Mouse (Mus musculus) mouse embryonic stem cell (cell line): ENCODE measurements around the gene AC109138.7.

Experiments used
- in situ Hi-C, 2 experiments: fragments of 300-500 bp; cut with MboI; formaldehyde crosslinking; loops; 1 replicate in 1 of 2; 3 replicates in 1 of 2; pipeline ENCODE4 v1.14.3; 2019 to 2020; ENCODE audit warnings: low sequenced_read_pairs in 2 of 2, low pct_unique_long_range_greater_than_20kb in 1 of 2, mixed read lengths in 1 of 2; ENCODE audit not compliant: unreplicated experiment in 1 of 2

The AC109138.7 gene

GRCm38 (mm10) chr19:4191528-4192250, 22.5 kb upstream of the AC109138.7 start, which contains the start of gene Ppp1ca:
Gene Ppp1ca, plus strand, starts transcription at chr19:4192065.
- in situ Hi-C loops: no loop called here

- in situ Hi-C loops: no loop called here
These were observed 21.7 kb upstream of the AC109138.7 start for GRCm38 (mm10) chr19:4192251-4192985.

- in situ Hi-C loops: no loop called here
These were observed 21.0 kb upstream of the AC109138.7 start for GRCm38 (mm10) chr19:4193129-4193528.

GRCm38 (mm10) chr19:4194021-4194724, 20.0 kb upstream of the AC109138.7 start:
- in situ Hi-C loops: no loop called here

- in situ Hi-C loops: no loop called here
These were observed 19.1 kb upstream of the AC109138.7 start for GRCm38 (mm10) chr19:4194776-4195650.

- in situ Hi-C loops: no loop called here
These were observed 18.1 kb upstream of the AC109138.7 start for GRCm38 (mm10) chr19:4196048-4196447.

GRCm38 (mm10) chr19:4196548-4196947, 17.6 kb upstream of the AC109138.7 start:
- in situ Hi-C loops: no loop called here

- in situ Hi-C loops: no loop called here
These were observed 17.0 kb upstream of the AC109138.7 start for GRCm38 (mm10) chr19:4197180-4197579.

GRCm38 (mm10) chr19:4201291-4201909, 12.8 kb upstream of the AC109138.7 start, which contains the start of gene Rad9a:
Gene Rad9a, minus strand, starts transcription at chr19:4201662.
- in situ Hi-C loops: no loop called here

- in situ Hi-C loops: no loop called here
These were observed 12.0 kb upstream of the AC109138.7 start for GRCm38 (mm10) chr19:4202149-4202548.

GRCm38 (mm10) chr19:4203148-4203547, 11.0 kb upstream of the AC109138.7 start:
- in situ Hi-C loops: no loop called here

- in situ Hi-C loops: no loop called here
These were observed 10.4 kb upstream of the AC109138.7 start for GRCm38 (mm10) chr19:4203604-4204326.

GRCm38 (mm10) chr19:4204889-4205288, 9.3 kb upstream of the AC109138.7 start:
- in situ Hi-C loops: loop anchor here in 1 of 2 experiments (5.0 kb wide), 1 partner anchor 37 kb away; no protein-coding TSS in a partner anchor

GRCm38 (mm10) chr19:4206971-4207370, 7.2 kb upstream of the AC109138.7 start:
- in situ Hi-C loops: loop anchor here in 1 of 2 experiments (5.0 kb wide), 1 partner anchor 35 kb away; no protein-coding TSS in a partner anchor

- in situ Hi-C loops: loop anchor here in 1 of 2 experiments (5.0 kb wide), 1 partner anchor 34 kb away; no protein-coding TSS in a partner anchor
These were observed 5.6 kb upstream of the AC109138.7 start for GRCm38 (mm10) chr19:4208563-4208962.

- in situ Hi-C loops: no loop called here
These were observed 2.1 kb upstream of the AC109138.7 start for GRCm38 (mm10) chr19:4211891-4212588.
